Mouse (Mus musculus) brain, embryonic 14.5 days (tissue): Measurements from ENCODE around the gene Stk11ip.

ENCODE experiments used
- CTCF ChIP-seq: fragments of 200-500 bp; IDR thresholded peaks from 2 replicates; pipeline ENCODE4 v1.5.1; 2012; ENCODE audit warnings: inconsistent platforms, mild to moderate bottlenecking, moderate library complexity, borderline replicate concordance; ENCODE audit not compliant: insufficient read depth, insufficient read length; ENCODE audit errors: extremely low read depth
- POLR2A ChIP-seq: fragments of 200-500 bp; IDR thresholded peaks from 2 replicates; pipeline ENCODE4 v1.6.1; 2012; ENCODE audit warnings: mild to moderate bottlenecking, inconsistent platforms, borderline replicate concordance; ENCODE audit not compliant: poor library complexity, insufficient read depth, insufficient read length, severe bottlenecking; ENCODE audit errors: extremely low read depth

- no peak for TF ChIP-seq CTCF
- no peak for TF ChIP-seq POLR2A
These were observed 34.9 kb downstream of the Stk11ip start for GRCm38 (mm10) chr1:75556143-75556781.
